Mouse (Mus musculus): ENCODE results near the gene Scrn3.

GRCm38 (mm10) chr2:73270593-73271458 lies 41.6 kb upstream of the Scrn3 start:
- TF ChIP-seq CTCF (IDR thresholded peaks at IDR 0.05; ENCODE audit: borderline replicate concordance, insufficient read depth, low read depth, low read length) (no peak), POLR2A (IDR thresholded peaks at IDR 0.05; ENCODE audit: borderline replicate concordance, insufficient read depth, low read length) (no peak)

All from cerebellum, adult 2 months (tissue).